Mouse (Mus musculus): ENCODE data around the gene 1300017J02Rik. TPM values are rescaled to one million over a fixed set of nuclear protein-coding genes. Genes with fewer than 3 reads are reported as not detected.

Gene 1300017J02Rik
- total RNA-seq, 4 experiments from 2014 or later = 0.19 TPM; not detected in 3

GRCm38 (mm10) chr9:103274819-103275218, 30.1 kb downstream of the 1300017J02Rik start:
- DNase-seq (ENCODE audit: low spot score in 2 of 2) = no peak

- no peak for DNase-seq (ENCODE audit: low spot score in 2 of 2)
These were observed 33.8 kb downstream of the 1300017J02Rik start for GRCm38 (mm10) chr9:103271104-103271503.

GRCm38 (mm10) chr9:103265778-103266177, 39.1 kb downstream of the 1300017J02Rik start:
- DNase-seq (ENCODE audit: low spot score in 2 of 2) = no peak

GRCm38 (mm10) chr9:103252906-103253305, 52.0 kb downstream of the 1300017J02Rik start:
- DNase-seq (ENCODE audit: low spot score in 2 of 2) = no peak

GRCm38 (mm10) chr9:103248618-103249017, 56.3 kb downstream of the 1300017J02Rik start:
- no peak for DNase-seq (ENCODE audit: low spot score in 2 of 2)

- DNase-seq (ENCODE audit: low spot score in 2 of 2) = no peak
These were observed 58.2 kb downstream of the 1300017J02Rik start for GRCm38 (mm10) chr9:103246526-103247168.

GRCm38 (mm10) chr9:103243640-103244039, 61.2 kb downstream of the 1300017J02Rik start:
- no peak for DNase-seq (ENCODE audit: low spot score in 2 of 2)

- DNase-seq (ENCODE audit: low spot score in 2 of 2) = no peak
These were observed 63.7 kb downstream of the 1300017J02Rik start for GRCm38 (mm10) chr9:103241206-103241605.

GRCm38 (mm10) chr9:103239471-103239870, 65.4 kb downstream of the 1300017J02Rik start:
- DNase-seq (ENCODE audit: low spot score in 2 of 2) = no peak

GRCm38 (mm10) chr9:103234565-103235165, 70.2 kb downstream of the 1300017J02Rik start:
- no peak for DNase-seq (ENCODE audit: low spot score in 2 of 2)

- no peak for DNase-seq (ENCODE audit: low spot score in 2 of 2)
These were observed 70.8 kb downstream of the 1300017J02Rik start for GRCm38 (mm10) chr9:103234059-103234458.

- DNase-seq (ENCODE audit: low spot score in 2 of 2) = no peak
These were observed 71.9 kb downstream of the 1300017J02Rik start for GRCm38 (mm10) chr9:103233006-103233395.

GRCm38 (mm10) chr9:103232232-103233005, 72.5 kb downstream of the 1300017J02Rik start:
- no peak for DNase-seq (ENCODE audit: low spot score in 2 of 2)

- DNase-seq (ENCODE audit: low spot score in 2 of 2) = no peak
These were observed 74.5 kb downstream of the 1300017J02Rik start, which contains the start of the genes Gm20425 and Trf for GRCm38 (mm10) chr9:103230151-103230951. Gene Gm20425, minus strand, starts transcription at chr9:103230307. Gene Trf, minus strand, starts transcription at chr9:103230444.

GRCm38 (mm10) chr9:103229037-103229867, 75.6 kb downstream of the 1300017J02Rik start:
- no peak for DNase-seq (ENCODE audit: low spot score in 2 of 2)

GRCm38 (mm10) chr9:103228370-103229003, 76.4 kb downstream of the 1300017J02Rik start:
- no peak for DNase-seq (ENCODE audit: low spot score in 2 of 2)

- DNase-seq (ENCODE audit: low spot score in 2 of 2) = no peak
These were observed 77.1 kb downstream of the 1300017J02Rik start for GRCm38 (mm10) chr9:103227760-103228159.

GRCm38 (mm10) chr9:103226806-103227205, 78.1 kb downstream of the 1300017J02Rik start:
- DNase-seq (ENCODE audit: low spot score in 2 of 2) = no peak

- DNase-seq (ENCODE audit: low spot score in 2 of 2) = no peak
These were observed 79.4 kb downstream of the 1300017J02Rik start for GRCm38 (mm10) chr9:103225464-103225863.

- DNase-seq (ENCODE audit: low spot score in 2 of 2) = no peak
These were observed 80.2 kb downstream of the 1300017J02Rik start for GRCm38 (mm10) chr9:103224721-103225120.
